Mouse (Mus musculus) C2C12 (cell line): Measurements from ENCODE around the gene Aldh3b2. TPM values are rescaled to one million over a fixed set of nuclear protein-coding genes. Genes with fewer than 3 reads are reported as not detected.
"Not testable (repeated sequence)": the region's sequence is repeated elsewhere in the genome, so short reads cannot be mapped to it uniquely, and the experiment has no call there.

Source experiments
- H3K27me3 ChIP-seq: one replicate; pipeline ENCODE4 v1.6.1; 2011; ENCODE audit not compliant: control insufficient read depth, insufficient read depth, insufficient read length
- H3K36me3 ChIP-seq: one replicate; pipeline ENCODE4 v1.6.1; 2011; ENCODE audit not compliant: control insufficient read depth, insufficient read depth
- H3K4me3 ChIP-seq: one replicate; pipeline ENCODE4 v1.5.1; 2011; ENCODE audit warnings: mild to moderate bottlenecking, control low read depth; ENCODE audit not compliant: poor library complexity, insufficient read depth, severe bottlenecking
- H3K79me2 ChIP-seq: one replicate; pipeline ENCODE4 v1.6.1; 2011; ENCODE audit not compliant: control insufficient read depth, insufficient read depth
- H3K79me3 ChIP-seq: one replicate; pipeline ENCODE4 v1.6.1; 2011; ENCODE audit warnings: low read depth, control low read depth
- H3ac ChIP-seq: one replicate; pipeline ENCODE3; 2011; ENCODE audit warnings: low read depth; ENCODE audit not compliant: control insufficient read depth, insufficient read length
- CEBPB ChIP-seq: IDR thresholded peaks from one replicate; pipeline ENCODE4 v1.6.1; 2011; ENCODE audit warnings: low read depth, mild to moderate bottlenecking, control low read depth, moderate library complexity
- CTCF ChIP-seq: IDR thresholded peaks from one replicate; pipeline ENCODE4 v1.5.1; 2011; ENCODE audit not compliant: control insufficient read depth, insufficient read depth, insufficient read length
- FOSL1 ChIP-seq: IDR thresholded peaks from one replicate; pipeline ENCODE4 v1.8.0; 2011; ENCODE audit warnings: mild to moderate bottlenecking, low read length; ENCODE audit not compliant: poor library complexity, insufficient read depth, severe bottlenecking
- MAX ChIP-seq: IDR thresholded peaks from one replicate; pipeline ENCODE4 v1.6.1; 2011; ENCODE audit warnings: mild to moderate bottlenecking, control low read depth
- MYOD1 ChIP-seq: IDR thresholded peaks from one replicate; pipeline ENCODE4 v1.6.1; 2011; ENCODE audit warnings: low read depth; ENCODE audit not compliant: control insufficient read depth, insufficient read length
- MYOG ChIP-seq: IDR thresholded peaks from one replicate; pipeline ENCODE4 v1.6.1; 2011; ENCODE audit not compliant: control insufficient read depth, insufficient read length; ENCODE audit errors: extremely low read depth
- USF1 ChIP-seq: IDR thresholded peaks from one replicate; pipeline ENCODE4 v1.6.1; 2011; ENCODE audit warnings: low read depth, mild to moderate bottlenecking, control low read depth, moderate library complexity
- polyA plus RNA-seq: library from polyadenylated mRNA; unstranded; fragments of >200 nt; fragmentation: generic; extraction: Trizol; gene quantifications from one replicate; pipeline ENCODE4 v1.2.1, GENCODE M21; 2012; ENCODE audit warnings: missing spikeins

Aldh3b2 gene
- polyA plus RNA-seq, 1 experiment: not detected

- no peak overlapping the region for H3K4me3 ChIP-seq
- H3K79me3 ChIP-seq: no peaks in the 10 kb centered on the region
- no peaks in the 10 kb centered on the region for H3K36me3 ChIP-seq
- no peak overlapping the region for H3ac ChIP-seq
- TF ChIP-seq USF1 (no peak), MYOD1 (no peak), MYOG (no peak), CEBPB (no peak), FOSL1 (no peak), CTCF (no peak), MAX (no peak)
- no peaks in the 10 kb centered on the region for H3K27me3 ChIP-seq
- no peaks in the 10 kb centered on the region for H3K79me2 ChIP-seq
Observed at GRCm38 (mm10) chr19:3951461-3951860, 20.7 kb upstream of the Aldh3b2 start.

GRCm38 (mm10) chr19:3952099-3952498 is 20.0 kb upstream of the Aldh3b2 start:
- H3K79me3 ChIP-seq: no peaks in the 10 kb centered on the region
- no peaks in the 10 kb centered on the region for H3K79me2 ChIP-seq
- no peak overlapping the region for H3K4me3 ChIP-seq

GRCm38 (mm10) chr19:3955033-3955432 is 17.1 kb upstream of the Aldh3b2 start:
- no peak for TF ChIP-seq MAX
- no peak for TF ChIP-seq FOSL1
- Histone ChIP-seq H3K4me3 (no peak overlapping the region), H3K27me3 (no peaks in the 10 kb centered on the region), H3K36me3 (no peaks in the 10 kb centered on the region), H3ac (no peak overlapping the region), H3K79me3 (no peaks in the 10 kb centered on the region), H3K79me2 (no peaks in the 10 kb centered on the region)

More at GRCm38 (mm10) chr19:3952099-3952498, 20.0 kb upstream of the Aldh3b2 start:
- H3K27me3 ChIP-seq: no peaks in the 10 kb centered on the region
- H3ac ChIP-seq: no peak overlapping the region
- no peaks in the 10 kb centered on the region for H3K36me3 ChIP-seq
- TF ChIP-seq USF1 (no peak), MAX (no peak), MYOG (no peak)

GRCm38 (mm10) chr19:3955804-3956203 is 16.3 kb upstream of the Aldh3b2 start:
- TF ChIP-seq MAX: no peak
- no peak for TF ChIP-seq USF1
- TF ChIP-seq FOSL1: no peak
- TF ChIP-seq CTCF: no peak
- no peak for TF ChIP-seq MYOG
- TF ChIP-seq CEBPB: no peak
- TF ChIP-seq MYOD1: no peak
- H3K27me3 ChIP-seq: no peaks in the 10 kb centered on the region
- no peak overlapping the region for H3ac ChIP-seq
- H3K36me3 ChIP-seq: no peaks in the 10 kb centered on the region
- H3K79me3 ChIP-seq: no peaks in the 10 kb centered on the region
- no peak overlapping the region for H3K4me3 ChIP-seq
- H3K79me2 ChIP-seq: no peaks in the 10 kb centered on the region

GRCm38 (mm10) chr19:3957296-3958036 is 14.7 kb upstream of the Aldh3b2 start:
- H3K79me2 ChIP-seq, H3K79me3 ChIP-seq, H3K27me3 ChIP-seq, H3K4me3 ChIP-seq, H3K36me3 ChIP-seq, H3ac ChIP-seq: not testable (repeated sequence)

- H3K79me2 ChIP-seq: no peaks in the 10 kb centered on the region
- H3K36me3 ChIP-seq: no peaks in the 10 kb centered on the region
- no peak within 1 kb of the TSS for H3K4me3 ChIP-seq
- H3ac ChIP-seq: no peak within 1 kb of the TSS
- no peaks in the 10 kb centered on the region for H3K79me3 ChIP-seq
- TF ChIP-seq CTCF (no peak), USF1 (no peak), MYOG (no peak), MYOD1 (no peak), MAX (no peak), FOSL1 (no peak), CEBPB (no peak)
- H3K27me3 ChIP-seq: peaks cover 3% of the 10 kb centered on the region
Observed at GRCm38 (mm10) chr19:3958470-3958869, 13.7 kb upstream of the Aldh3b2 start, which contains the start of gene Aldh3b3. Aldh3b3 (plus strand) TSS chr19:3958645.
